Mouse (Mus musculus): ENCODE results near the gene Esam. TPM values are rescaled to one million over a fixed set of nuclear protein-coding genes. Genes with fewer than 3 reads are reported as not detected.
A peak's percentile ranks its signal among the peaks of the same experiment; 100 is the strongest.

Esam gene
- 41.1 and 43.4 TPM in 2 replicates for polyA plus RNA-seq (2015; fragmentation: Nextera tagmentation; extraction: Ambion mirVana)

- Histone ChIP-seq H3K36me3 (peaks cover 23% of the 10 kb centered on the region), H3K9me3 (no peaks in the 10 kb centered on the region), H3K4me2 (peak within 1 kb of the TSS; percentile 61; the same call in 1 of the 2 replicates), H3K27me3 (peaks cover 75% of the 10 kb centered on the region), H3K4me1 (replicated peaks) (peaks cover 37% of the 10 kb centered on the region), H3K27ac (peak within 1 kb of the TSS; percentile 46; the same call in 1 of the 2 replicates), H3K4me3 (peak within 1 kb of the TSS; percentile 37), H3K9ac (peak within 1 kb of the TSS; percentile 2; the same call in 1 of the 2 replicates)
- 3% methylated on average over 41 of the region's 41 CpGs for WGBS
- no peak for ATAC-seq (ENCODE audit: low FRiP score)
These were observed at the start of gene Esam for GRCm38 (mm10) chr9:37527396-37528224. Esam (plus strand) TSS chr9:37528078.

- ATAC-seq (ENCODE audit: low FRiP score), result no peak
- no peaks in the 10 kb centered on the region for H3K27me3 ChIP-seq
- 57% methylated on average over 5 of the region's 5 CpGs for WGBS
These were observed 42.7 kb upstream of the Esam start for GRCm38 (mm10) chr9:37485146-37485545.

GRCm38 (mm10) chr9:37488041-37488440 is 39.8 kb upstream of the Esam start:
- peak overlapping the region; percentile 97 for H3K9ac ChIP-seq
- H3K9me3 ChIP-seq, result no peaks in the 10 kb centered on the region
- peaks cover 28% of the 10 kb centered on the region for H3K4me1 ChIP-seq (replicated peaks)
- no peaks in the 10 kb centered on the region for H3K27me3 ChIP-seq
- peak overlapping the region; percentile 94 for H3K4me2 ChIP-seq
- WGBS, result 39% methylated on average over 4 of the region's 4 CpGs
- H3K36me3 ChIP-seq, result no peaks in the 10 kb centered on the region
- peak overlapping the region; percentile 100 for H3K27ac ChIP-seq
- peak overlapping the region; percentile 96 for H3K4me3 ChIP-seq
- no peak for ATAC-seq (ENCODE audit: low FRiP score)

More at GRCm38 (mm10) chr9:37485146-37485545, 42.7 kb upstream of the Esam start:
- no peak overlapping the region for H3K27ac ChIP-seq
- H3K4me1 ChIP-seq (replicated peaks), result peaks cover 9% of the 10 kb centered on the region
- no peaks in the 10 kb centered on the region for H3K9me3 ChIP-seq
- H3K36me3 ChIP-seq, result no peaks in the 10 kb centered on the region
- no peak overlapping the region for H3K4me3 ChIP-seq
- no peak overlapping the region for H3K9ac ChIP-seq
- no peak overlapping the region for H3K4me2 ChIP-seq

- H3K9me3 ChIP-seq, result no peaks in the 10 kb centered on the region
- peak within 1 kb of the TSS; percentile 94 for H3K4me2 ChIP-seq
- H3K4me3 ChIP-seq, result peak within 1 kb of the TSS; percentile 96
- H3K27me3 ChIP-seq, result no peaks in the 10 kb centered on the region
- peak within 1 kb of the TSS; percentile 97 for H3K9ac ChIP-seq
- H3K4me1 ChIP-seq (replicated peaks), result peaks cover 28% of the 10 kb centered on the region
- ATAC-seq (ENCODE audit: low FRiP score), result peak; percentile 97
- no peaks in the 10 kb centered on the region for H3K36me3 ChIP-seq
- under 1% methylated on average over 44 of the region's 44 CpGs for WGBS
- H3K27ac ChIP-seq, result peak within 1 kb of the TSS; percentile 100
These were observed 39.1 kb upstream of the Esam start, which contains the start of gene Msantd2 for GRCm38 (mm10) chr9:37488611-37489396. Msantd2 (plus strand) TSS chr9:37489319.

GRCm38 (mm10) chr9:37489446-37490120 is 38.3 kb upstream of the Esam start:
- Histone ChIP-seq H3K27ac (peak overlapping the region; percentile 100), H3K27me3 (no peaks in the 10 kb centered on the region), H3K9me3 (no peaks in the 10 kb centered on the region), H3K9ac (peak overlapping the region; percentile 97), H3K36me3 (no peaks in the 10 kb centered on the region), H3K4me2 (peak overlapping the region; percentile 94), H3K4me3 (peak overlapping the region; percentile 96), H3K4me1 (replicated peaks) (peaks cover 28% of the 10 kb centered on the region)
- under 1% methylated on average over 61 of the region's 75 CpGs for WGBS
- peak; percentile 85 for ATAC-seq (ENCODE audit: low FRiP score)

GRCm38 (mm10) chr9:37495761-37496160 is 32.1 kb upstream of the Esam start:
- no peaks in the 10 kb centered on the region for H3K27me3 ChIP-seq
- H3K4me2 ChIP-seq, result no peak overlapping the region
- H3K36me3 ChIP-seq, result no peaks in the 10 kb centered on the region
- no peak overlapping the region for H3K9ac ChIP-seq
- no peak overlapping the region for H3K4me3 ChIP-seq
- H3K4me1 ChIP-seq (replicated peaks), result peaks cover 13% of the 10 kb centered on the region
- no peak overlapping the region for H3K27ac ChIP-seq
- ATAC-seq (ENCODE audit: low FRiP score), result no peak
- H3K9me3 ChIP-seq, result no peaks in the 10 kb centered on the region
- WGBS, result 82% methylated on average over 3 of the region's 3 CpGs

GRCm38 (mm10) chr9:37496325-37496724 is 31.6 kb upstream of the Esam start:
- Histone ChIP-seq H3K27ac (no peak overlapping the region), H3K4me2 (no peak overlapping the region), H3K36me3 (no peaks in the 10 kb centered on the region), H3K4me3 (no peak overlapping the region), H3K4me1 (replicated peaks) (peaks cover 7% of the 10 kb centered on the region; the same call in 1 of the 2 replicates), H3K9me3 (no peaks in the 10 kb centered on the region), H3K27me3 (no peaks in the 10 kb centered on the region), H3K9ac (no peak overlapping the region)
- no peak for ATAC-seq (ENCODE audit: low FRiP score)

GRCm38 (mm10) chr9:37500201-37500600 is 27.7 kb upstream of the Esam start:
- ATAC-seq (ENCODE audit: low FRiP score), result no peak
- WGBS, result 76% methylated on average over 3 of the region's 3 CpGs
- H3K9me3 ChIP-seq, result no peaks in the 10 kb centered on the region
- no peak overlapping the region for H3K9ac ChIP-seq
- no peak overlapping the region for H3K4me3 ChIP-seq
- H3K36me3 ChIP-seq, result no peaks in the 10 kb centered on the region
- no peaks in the 10 kb centered on the region for H3K27me3 ChIP-seq
- no peaks in the 10 kb centered on the region for H3K4me1 ChIP-seq (replicated peaks)
- H3K4me2 ChIP-seq, result no peak overlapping the region
- H3K27ac ChIP-seq, result no peak overlapping the region

- no peaks in the 10 kb centered on the region for H3K4me1 ChIP-seq (replicated peaks)
- H3K9ac ChIP-seq, result no peak overlapping the region
- ATAC-seq (ENCODE audit: low FRiP score), result no peak
- no peaks in the 10 kb centered on the region for H3K36me3 ChIP-seq
- H3K4me3 ChIP-seq, result no peak overlapping the region
- no peak overlapping the region for H3K4me2 ChIP-seq
- no peak overlapping the region for H3K27ac ChIP-seq
- no peaks in the 10 kb centered on the region for H3K9me3 ChIP-seq
- 95% methylated on average over 1 of the region's 1 CpGs for WGBS
- no peaks in the 10 kb centered on the region for H3K27me3 ChIP-seq
These were observed 26.7 kb upstream of the Esam start for GRCm38 (mm10) chr9:37501170-37501569.

GRCm38 (mm10) chr9:37504348-37504747 is 23.5 kb upstream of the Esam start:
- no peak overlapping the region for H3K27ac ChIP-seq
- H3K4me2 ChIP-seq, result no peak overlapping the region
- H3K4me1 ChIP-seq (replicated peaks), result no peaks in the 10 kb centered on the region
- ATAC-seq (ENCODE audit: low FRiP score), result no peak
- no peaks in the 10 kb centered on the region for H3K36me3 ChIP-seq
- H3K27me3 ChIP-seq, result no peaks in the 10 kb centered on the region
- H3K9me3 ChIP-seq, result no peaks in the 10 kb centered on the region
- no peak overlapping the region for H3K4me3 ChIP-seq
- no peak overlapping the region for H3K9ac ChIP-seq

- H3K36me3 ChIP-seq, result no peaks in the 10 kb centered on the region
- H3K4me1 ChIP-seq (replicated peaks), result no peaks in the 10 kb centered on the region
- no peak for ATAC-seq (ENCODE audit: low FRiP score)
- H3K9ac ChIP-seq, result no peak overlapping the region
- H3K27me3 ChIP-seq, result no peaks in the 10 kb centered on the region
- no peak overlapping the region for H3K4me3 ChIP-seq
- no peak overlapping the region for H3K27ac ChIP-seq
- no peaks in the 10 kb centered on the region for H3K9me3 ChIP-seq
- 95% methylated on average over 1 of the region's 1 CpGs for WGBS
- no peak overlapping the region for H3K4me2 ChIP-seq
These were observed 21.9 kb upstream of the Esam start for GRCm38 (mm10) chr9:37506023-37506422.

GRCm38 (mm10) chr9:37512097-37512496 is 15.8 kb upstream of the Esam start:
- no peak for ATAC-seq (ENCODE audit: low FRiP score)
- Histone ChIP-seq H3K4me1 (replicated peaks) (peaks cover 9% of the 10 kb centered on the region; the same call in 1 of the 2 replicates), H3K36me3 (no peaks in the 10 kb centered on the region), H3K27me3 (no peaks in the 10 kb centered on the region), H3K9me3 (no peaks in the 10 kb centered on the region), H3K9ac (no peak overlapping the region), H3K4me3 (no peak overlapping the region), H3K4me2 (no peak overlapping the region), H3K27ac (no peak overlapping the region)
- 88% methylated on average over 2 of the region's 2 CpGs for WGBS
